Mouse (Mus musculus) erythroblast, embryonic 14.5 days (primary cell): ENCODE measurements around the gene A1bg.

ENCODE experiments used
- GATA1 ChIP-seq: IDR thresholded peaks from 2 replicates; pipeline ENCODE4 v1.6.1; 2012; ENCODE audit warnings: low read length, inconsistent platforms, mixed read lengths
- TAL1 ChIP-seq: IDR thresholded peaks from 3 replicates; pipeline ENCODE4 v1.6.1; 2012; ENCODE audit warnings: low read length, inconsistent platforms, mixed read lengths

- TF ChIP-seq GATA1 (no peak), TAL1 (no peak)
Observed at GRCm38 (mm10) chr15:60925686-60926085, 2.9 kb upstream of the A1bg start.
